Mouse (Mus musculus) ES-E14 (cell line): ENCODE measurements around the gene Wnt11. TPM values are rescaled to one million over a fixed set of nuclear protein-coding genes. Genes with fewer than 3 reads are reported as not detected.

Experiments used
- DNase-seq: peaks from one replicate; pipeline ENCODE4 v3.0.0-alpha.2; 2013; ENCODE audit warnings: low read depth, low spot score
- H3K27ac ChIP-seq: 2 replicates; pipeline ENCODE4 v1.5.1; 2012; ENCODE audit warnings: low read depth, mild to moderate bottlenecking, low read length, moderate library complexity, mixed read lengths; ENCODE audit not compliant: poor library complexity, insufficient read depth, severe bottlenecking
- H3K36me3 ChIP-seq: 2 replicates; pipeline ENCODE4 v1.6.1; 2012; ENCODE audit warnings: mild to moderate bottlenecking, low read length, moderate library complexity, mixed read lengths; ENCODE audit not compliant: control insufficient read depth, poor library complexity, insufficient read depth, severe bottlenecking
- H3K4me1 ChIP-seq, 2 experiments: fragments of 150-350 bp in 1 of 2; sonication (generic) in 1 of 2; 2 replicates each; pipeline ENCODE4 v1.6.1; 2012; ENCODE audit warnings: low read length in 2 of 2, mild to moderate bottlenecking in 1 of 2, mixed read lengths in 1 of 2; ENCODE audit not compliant: control insufficient read depth in 2 of 2, insufficient read depth in 2 of 2, poor library complexity in 1 of 2
- H3K4me3 ChIP-seq, 2 experiments: fragments of 150-350 bp in 1 of 2; sonication (generic) in 1 of 2; 2 replicates each; pipeline ENCODE4 v1.5.1; 2012; ENCODE audit warnings: low read length in 2 of 2, low read depth in 1 of 2, mild to moderate bottlenecking in 1 of 2, mixed read lengths in 1 of 2; ENCODE audit not compliant: insufficient read depth in 1 of 2, poor library complexity in 1 of 2, severe bottlenecking in 1 of 2
- H3K9ac ChIP-seq: 2 replicates; pipeline ENCODE4 v1.6.1; 2012; ENCODE audit warnings: low read depth, mild to moderate bottlenecking, low read length, mixed read lengths; ENCODE audit not compliant: poor library complexity, insufficient read depth, severe bottlenecking
- H3K9me3 ChIP-seq: fragments of 150-350 bp; sonication (generic); 2 replicates; pipeline ENCODE4 v1.6.1; 2012; ENCODE audit warnings: low read depth, mild to moderate bottlenecking, low read length; ENCODE audit not compliant: control insufficient read depth, insufficient read depth
- CHD2 ChIP-seq: IDR thresholded peaks from 2 replicates; pipeline ENCODE4 v1.6.1; 2014; ENCODE audit warnings: mild to moderate bottlenecking, low read depth, low read length, inconsistent platforms
- HCFC1 ChIP-seq: IDR thresholded peaks from 2 replicates; pipeline ENCODE4 v1.6.1; 2012; ENCODE audit warnings: low read length, inconsistent platforms, borderline replicate concordance; ENCODE audit not compliant: insufficient read depth
- MAFK ChIP-seq: IDR thresholded peaks from 2 replicates; pipeline ENCODE4 v1.6.1; 2014; ENCODE audit warnings: mild to moderate bottlenecking, low read depth, low read length, inconsistent platforms; ENCODE audit not compliant: insufficient read depth
- ZC3H11A ChIP-seq: IDR thresholded peaks from 2 replicates; pipeline ENCODE4 v1.6.1; 2012; ENCODE audit warnings: low read depth, mild to moderate bottlenecking, inconsistent platforms, low read length, borderline replicate concordance
- ZNF384 ChIP-seq: IDR thresholded peaks from 2 replicates; pipeline ENCODE4 v1.6.1; 2012; ENCODE audit warnings: low read depth, low read length, inconsistent platforms
- in situ Hi-C, 2 experiments: fragments of 600-800 bp; cut with MboI; formaldehyde crosslinking; loops; one replicate each; pipeline ENCODE4 v1.15.1; 2025; ENCODE audit warnings: low sequenced_read_pairs in 2 of 2, inconsistent platforms in 1 of 2; ENCODE audit not compliant: unreplicated experiment in 2 of 2
- total RNA-seq: library from RNA; depleted of rRNA; stranded (reverse); fragments of 300-350 nt; gene quantifications from 2 replicates; pipeline ENCODE4 v1.2.3, GENCODE M21; 2012

Gene Wnt11
- total RNA-seq, 1 experiment = 3.5 TPM

GRCm38 (mm10) chr7:98853806-98854205 is 18.9 kb downstream of the Wnt11 start:
- H3K4me1 ChIP-seq = no peaks in the 10 kb centered on the region; a peak in 1 of 4 replicates
- in situ Hi-C loops = no loop called here
- no peak overlapping the region for H3K4me3 ChIP-seq
- no peaks in the 10 kb centered on the region for H3K36me3 ChIP-seq
- H3K9ac ChIP-seq = no peak overlapping the region
- DNase-seq = no peak
- no peak overlapping the region for H3K27ac ChIP-seq
- no peaks in the 10 kb centered on the region for H3K9me3 ChIP-seq
- TF ChIP-seq HCFC1 (no peak), ZNF384 (no peak), ZC3H11A (no peak)

- no peak overlapping the region for H3K27ac ChIP-seq
- TF ChIP-seq MAFK (no peak), ZC3H11A (no peak), ZNF384 (no peak), HCFC1 (no peak), CHD2 (no peak)
These were observed 20.5 kb downstream of the Wnt11 start for GRCm38 (mm10) chr7:98855388-98855787.

GRCm38 (mm10) chr7:98856128-98856527 is 21.2 kb downstream of the Wnt11 start:
- in situ Hi-C loops = no loop called here
- H3K4me3 ChIP-seq = no peak overlapping the region

More at GRCm38 (mm10) chr7:98855388-98855787, 20.5 kb downstream of the Wnt11 start:
- no peak for DNase-seq
- H3K4me1 ChIP-seq = no peaks in the 10 kb centered on the region; a peak in 1 of 4 replicates
- H3K4me3 ChIP-seq = no peak overlapping the region
- H3K9me3 ChIP-seq = no peaks in the 10 kb centered on the region
- H3K9ac ChIP-seq = no peak overlapping the region
- H3K36me3 ChIP-seq = no peaks in the 10 kb centered on the region
- in situ Hi-C loops = no loop called here

GRCm38 (mm10) chr7:98857094-98857493 is 22.2 kb downstream of the Wnt11 start:
- TF ChIP-seq HCFC1 = no peak
- no peak for TF ChIP-seq CHD2
- no peak for TF ChIP-seq MAFK
- TF ChIP-seq ZNF384 = no peak
- TF ChIP-seq ZC3H11A = no peak
- Histone ChIP-seq H3K27ac (no peak overlapping the region), H3K36me3 (no peaks in the 10 kb centered on the region), H3K4me1 (no peaks in the 10 kb centered on the region; a peak in 1 of 4 replicates), H3K9ac (no peak overlapping the region), H3K4me3 (no peak overlapping the region), H3K9me3 (no peaks in the 10 kb centered on the region)
- no peak for DNase-seq
- in situ Hi-C loops = no loop called here

More at GRCm38 (mm10) chr7:98856128-98856527, 21.2 kb downstream of the Wnt11 start:
- Histone ChIP-seq H3K36me3 (no peaks in the 10 kb centered on the region), H3K9me3 (no peaks in the 10 kb centered on the region), H3K27ac (no peak overlapping the region), H3K9ac (no peak overlapping the region), H3K4me1 (no peaks in the 10 kb centered on the region; a peak in 1 of 4 replicates)
- TF ChIP-seq ZC3H11A = no peak
- TF ChIP-seq CHD2 = no peak
- no peak for TF ChIP-seq HCFC1
- no peak for TF ChIP-seq ZNF384
- TF ChIP-seq MAFK = no peak
- DNase-seq = no peak

GRCm38 (mm10) chr7:98861002-98861401 is 26.1 kb downstream of the Wnt11 start:
- Histone ChIP-seq H3K27ac (no peak overlapping the region), H3K9me3 (no peaks in the 10 kb centered on the region), H3K9ac (no peak overlapping the region), H3K4me1 (no peaks in the 10 kb centered on the region), H3K36me3 (no peaks in the 10 kb centered on the region), H3K4me3 (no peak overlapping the region)
- in situ Hi-C loops = no loop called here
- DNase-seq = no peak
- TF ChIP-seq HCFC1 = no peak
- no peak for TF ChIP-seq ZC3H11A
- TF ChIP-seq CHD2 = no peak
